Mouse (Mus musculus) T-helper 1 cell (primary cell): ENCODE measurements around the gene Skor1.

Experiments
- in situ Hi-C: fragments of 300-600 bp; cut with MboI, MseI; formaldehyde crosslinking; loops from one replicate; pipeline ENCODE4 v1.15.1; 2025; ENCODE audit warnings: high pct_unique_total_duplicates

The Skor1 gene

DNA sequence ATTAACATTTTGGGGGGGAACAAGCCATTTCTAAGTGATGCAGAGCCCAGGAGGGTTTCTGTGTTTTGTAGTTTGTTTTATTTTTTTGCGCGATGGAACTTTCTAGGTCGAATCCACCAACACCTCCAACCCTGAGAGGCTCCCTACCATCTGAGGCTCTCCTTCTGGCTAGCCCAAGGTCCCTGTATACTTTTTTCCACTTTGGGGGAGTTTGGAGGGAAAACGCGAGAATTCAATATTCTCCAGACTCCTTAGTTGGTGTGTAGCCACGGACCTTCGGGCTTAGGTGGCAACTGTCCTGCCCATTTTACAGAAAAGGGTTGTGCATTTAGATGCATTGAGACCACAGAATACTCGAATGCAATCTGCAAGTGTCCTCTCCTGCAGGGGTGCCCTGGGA, 12.5 kb downstream of the Skor1 start:
- in situ Hi-C loops, result loop anchor here (5.0 kb wide), 1 partner anchor 706 kb away; no protein-coding TSS in a partner anchor

DNA sequence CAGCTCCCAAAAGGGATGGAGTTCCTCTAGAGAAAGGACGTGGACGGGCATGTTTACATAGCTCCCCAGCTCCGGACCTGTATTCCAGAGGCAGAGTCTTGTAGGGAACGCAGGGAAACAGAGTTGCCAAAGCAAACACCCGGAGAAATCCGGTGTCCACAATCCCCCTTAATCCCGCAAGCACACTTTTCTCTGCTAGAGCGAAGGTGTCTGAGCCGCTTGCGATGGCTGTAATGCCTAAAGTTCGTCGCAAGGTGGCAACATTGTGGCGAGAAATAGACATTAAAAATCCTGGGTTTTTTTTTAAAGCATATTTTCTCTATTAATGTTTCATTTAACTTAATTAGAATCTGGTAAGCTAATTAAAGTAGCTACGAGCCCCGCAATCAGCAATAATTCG, 13.0 kb downstream of the Skor1 start:
- in situ Hi-C loops, result loop anchor here (5.0 kb wide), 1 partner anchor 706 kb away; no protein-coding TSS in a partner anchor

DNA sequence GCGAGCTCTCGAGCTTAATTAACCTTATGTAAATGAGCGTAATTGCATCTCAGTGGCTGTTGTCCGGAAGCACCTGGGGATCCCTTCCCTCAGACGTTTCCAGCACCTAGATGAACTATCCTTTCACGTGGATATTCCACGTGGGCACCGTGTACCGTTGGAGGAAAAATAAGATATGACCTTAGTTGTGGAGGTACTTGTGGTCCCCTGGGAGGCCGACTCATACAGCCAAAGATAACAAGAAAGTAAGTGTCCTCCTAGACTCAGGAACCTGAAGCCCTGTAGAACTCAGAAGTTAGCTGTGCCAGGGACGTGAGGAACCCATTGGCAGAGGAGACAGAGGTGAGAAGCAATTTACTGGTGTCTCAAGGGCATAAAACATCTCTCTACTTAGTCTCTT, 13.4 kb downstream of the Skor1 start:
- in situ Hi-C loops, result loop anchor here (5.0 kb wide), 1 partner anchor 707 kb away; no protein-coding TSS in a partner anchor

DNA sequence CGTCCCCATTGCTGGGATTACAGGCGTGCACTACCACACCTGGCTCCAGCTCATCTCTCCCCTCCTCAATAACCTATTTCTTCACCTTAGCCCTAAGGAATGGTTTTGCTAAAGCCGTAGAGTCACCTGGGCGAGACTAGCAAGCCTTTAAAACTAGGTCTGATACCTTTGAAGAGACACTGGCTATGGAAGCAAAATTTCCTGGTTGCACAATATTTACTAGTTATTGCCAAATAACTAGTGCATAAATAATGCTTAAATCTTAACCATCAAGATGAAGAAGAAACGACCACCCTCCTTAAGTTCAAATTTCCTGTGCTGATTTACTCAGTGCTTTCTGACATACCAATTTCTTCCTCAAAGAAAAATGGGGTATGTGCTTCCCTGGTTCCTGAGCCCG, 15.1 kb downstream of the Skor1 start:
- in situ Hi-C loops, result no loop called here

DNA sequence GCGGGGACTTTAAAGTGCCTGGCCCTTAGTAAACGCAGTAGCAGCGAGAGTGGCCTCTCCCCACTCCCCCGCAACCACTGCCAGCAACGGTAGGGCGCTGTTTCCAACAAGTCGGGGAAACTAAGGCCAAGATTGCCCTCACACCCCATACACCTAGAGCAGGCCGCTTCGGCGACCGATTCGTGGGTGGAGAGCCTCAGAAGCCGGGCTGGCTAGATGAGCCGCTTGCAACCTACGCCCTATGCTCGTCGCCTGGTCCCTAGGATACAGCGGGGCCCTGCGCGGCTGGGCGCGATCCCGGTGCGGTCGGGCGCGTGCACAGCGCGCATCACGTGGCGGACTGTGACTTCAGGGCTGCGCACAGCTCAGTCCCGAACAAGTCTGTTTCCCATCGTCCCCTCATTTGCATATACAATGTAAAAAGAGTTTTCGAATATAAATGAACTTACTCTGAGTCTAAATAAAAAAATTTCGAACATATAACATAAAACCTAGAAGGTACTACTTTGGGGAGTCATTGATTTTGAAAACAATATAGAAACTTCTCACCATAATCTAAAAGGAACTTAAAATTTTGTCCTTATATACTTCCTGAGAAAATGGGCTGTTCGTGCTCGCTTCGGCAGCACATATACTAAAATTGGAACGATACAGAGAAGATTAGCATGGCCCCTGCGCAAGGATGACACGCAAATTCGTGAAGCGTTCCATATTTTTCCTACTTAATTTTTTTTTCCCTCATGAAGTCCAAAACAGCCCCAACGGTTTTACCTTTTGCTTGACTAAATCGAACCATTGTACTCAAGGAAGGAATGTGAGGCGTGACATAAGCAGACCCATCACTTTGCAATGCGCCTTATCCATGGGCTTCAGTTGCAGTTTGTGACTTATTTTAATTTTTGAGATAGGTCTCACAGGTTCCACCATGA, 15.8 kb downstream of the Skor1 start:
- in situ Hi-C loops, result no loop called here

DNA sequence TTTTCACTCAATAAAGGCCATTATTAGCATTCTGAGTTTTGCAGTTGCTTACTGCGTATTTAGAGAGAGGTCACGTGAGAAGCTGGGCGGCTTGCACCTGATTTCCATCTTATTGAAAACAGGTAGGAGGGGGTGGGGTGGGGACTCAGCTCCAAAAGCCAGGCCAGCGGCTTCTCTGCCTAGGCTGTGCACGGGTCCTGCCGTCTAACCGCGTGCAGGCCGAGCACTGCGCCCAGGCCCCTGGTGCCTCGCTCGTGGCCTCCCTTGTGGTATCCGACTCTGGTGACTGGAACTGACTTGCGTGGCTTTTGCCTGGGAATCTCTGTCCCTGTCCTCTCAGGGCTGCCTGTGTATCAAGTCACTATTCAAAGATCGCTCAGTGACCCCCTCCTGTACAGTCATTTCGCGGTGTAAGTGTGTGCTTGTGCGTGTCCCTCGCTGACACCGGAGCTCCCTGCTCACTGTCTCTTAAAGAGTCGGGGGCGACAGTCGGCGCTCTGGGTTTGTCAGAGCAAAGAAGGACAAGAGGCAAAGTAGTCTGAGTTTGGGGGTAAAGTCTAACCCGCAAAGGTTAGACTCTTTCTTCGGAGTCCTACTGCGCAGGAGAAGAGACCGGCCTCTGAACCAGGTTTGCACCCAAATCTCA, 16.7 kb downstream of the Skor1 start:
- in situ Hi-C loops, result no loop called here

DNA sequence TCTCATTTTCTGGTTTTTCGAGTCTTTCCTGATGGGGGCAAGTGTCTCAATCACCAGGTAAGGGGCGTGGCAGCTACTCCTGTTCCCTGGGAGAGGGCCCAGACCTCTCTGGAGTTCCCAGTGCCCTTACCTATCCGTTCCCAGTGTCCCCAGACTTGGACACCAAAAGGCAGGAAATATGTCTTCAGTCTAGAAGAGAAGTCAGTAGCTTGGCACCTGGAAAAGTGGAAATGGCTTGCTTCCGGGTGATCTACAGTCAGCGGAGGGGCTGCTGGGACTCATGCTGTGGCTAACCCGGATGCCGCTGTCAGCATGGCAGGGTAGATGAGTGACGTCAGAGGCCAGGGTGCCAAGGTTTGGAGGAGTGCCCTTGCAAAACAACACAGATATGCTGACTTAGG, 19.1 kb downstream of the Skor1 start:
- in situ Hi-C loops, result no loop called here

DNA sequence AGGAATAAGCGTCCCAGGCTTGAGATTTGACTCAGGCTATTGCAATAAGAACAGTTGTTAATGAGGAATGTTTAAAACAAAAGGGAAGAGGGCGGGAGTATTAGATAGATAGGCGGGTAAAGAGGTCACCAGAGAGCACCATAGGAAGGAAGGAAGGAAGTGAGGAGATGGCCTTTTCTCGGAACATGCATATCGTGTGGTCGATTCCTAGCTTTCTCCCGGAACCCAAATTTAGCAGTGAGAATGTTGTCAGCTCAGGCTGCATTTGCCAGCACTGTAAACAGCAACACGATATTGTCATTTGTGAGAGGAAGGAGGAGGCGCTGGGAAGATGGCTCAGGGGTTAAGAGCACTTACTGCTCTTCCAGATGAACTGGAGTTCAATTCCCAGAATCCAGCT, 24.2 kb downstream of the Skor1 start:
- in situ Hi-C loops, result no loop called here

DNA sequence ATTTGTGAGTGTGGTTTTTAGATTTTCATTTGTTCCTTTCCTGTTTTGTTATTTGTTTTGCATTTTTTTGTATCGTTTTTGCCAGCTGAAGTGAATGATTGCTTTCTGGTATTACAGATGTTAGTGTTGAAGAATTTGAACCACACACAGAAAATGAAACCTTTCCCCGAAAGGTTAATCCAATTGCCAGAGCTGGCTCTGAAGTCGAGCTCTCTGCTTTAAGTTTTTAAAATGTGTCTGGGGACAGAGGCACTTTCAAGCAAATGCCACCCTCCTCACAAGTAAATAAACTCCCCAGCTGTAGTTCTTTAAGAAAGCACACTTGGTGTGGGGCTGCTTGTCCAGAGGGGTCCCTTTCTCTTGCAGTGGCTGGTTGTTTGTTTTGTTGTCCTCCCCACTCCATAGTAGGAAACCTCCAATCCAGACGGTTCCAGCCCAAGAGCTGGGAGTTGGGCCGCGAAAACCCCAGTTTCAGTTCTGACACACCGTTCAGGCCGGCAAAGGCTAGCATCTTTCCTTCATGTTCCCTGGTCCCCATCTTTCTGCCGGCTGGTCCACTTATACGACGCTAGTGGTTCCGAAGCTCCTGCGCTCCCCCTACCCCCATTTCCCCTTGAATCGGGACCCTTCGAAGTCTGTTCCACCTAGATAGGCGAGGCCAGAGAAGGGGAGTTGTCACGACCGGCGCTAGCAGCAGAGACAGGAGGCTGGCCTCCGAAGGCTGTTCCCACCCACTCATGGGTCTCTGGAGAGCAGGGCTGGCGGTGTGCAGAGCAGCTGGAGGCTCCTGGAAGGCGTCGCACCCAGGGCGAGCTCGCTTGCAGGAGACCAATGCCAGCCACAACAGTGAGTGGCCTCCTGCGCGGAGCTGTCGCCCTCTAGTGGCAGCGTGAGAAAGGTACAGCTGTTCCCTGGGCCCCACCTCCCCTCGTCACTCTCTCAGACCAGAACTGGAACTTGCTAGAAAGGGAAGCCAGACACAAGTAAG, 25.0 kb downstream of the Skor1 start:
- in situ Hi-C loops, result no loop called here

DNA sequence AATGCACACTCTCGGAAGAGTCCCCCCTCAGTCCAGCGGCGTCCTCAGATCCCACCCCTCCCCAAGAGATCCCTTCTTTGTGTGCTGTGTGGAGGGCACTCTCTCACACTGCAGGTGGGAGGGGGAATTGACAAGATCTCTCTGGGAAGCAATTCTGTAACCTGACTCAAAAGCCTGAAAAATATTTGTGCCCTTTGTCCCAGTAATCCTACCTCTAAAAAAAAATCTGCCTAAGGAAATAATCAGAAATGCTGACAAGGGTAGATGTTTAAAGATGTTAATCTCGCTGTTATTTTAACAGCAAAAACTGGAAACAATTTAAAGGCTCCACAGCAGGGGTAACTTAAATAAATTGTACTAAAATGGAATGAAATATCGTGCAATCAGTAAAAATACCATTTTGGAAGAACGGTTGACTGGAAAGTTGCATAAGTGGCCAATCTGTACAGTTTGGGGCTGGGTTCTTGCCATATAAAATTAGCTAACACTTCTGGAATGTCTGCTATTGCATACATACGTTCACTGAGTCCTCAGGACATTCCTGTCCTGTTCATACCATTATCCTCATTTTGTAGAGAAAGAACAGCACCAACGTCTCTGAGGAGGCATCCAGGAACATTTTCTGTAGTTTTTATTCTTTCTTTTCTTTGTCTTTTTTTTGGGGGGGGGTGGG, 26.5 kb downstream of the Skor1 start:
- in situ Hi-C loops, result no loop called here

DNA sequence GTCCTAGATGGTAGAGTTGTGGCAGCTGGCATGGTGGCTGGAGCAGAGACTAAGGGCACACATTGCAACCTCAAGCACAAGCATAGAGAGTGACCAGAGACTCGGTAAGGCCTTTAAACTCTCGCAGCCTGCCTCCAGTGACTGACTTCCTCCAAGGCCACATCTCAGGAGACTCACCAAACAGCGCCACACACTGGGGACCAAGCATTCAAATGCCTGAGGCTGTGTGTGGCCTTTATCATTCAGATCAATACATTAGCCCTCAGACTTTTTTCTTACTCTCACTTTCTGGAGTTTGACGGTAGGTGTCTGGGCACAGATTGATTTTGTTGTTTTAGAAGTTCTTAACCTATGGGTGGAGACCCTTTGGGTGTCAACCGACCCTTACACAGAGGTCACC, 30.4 kb downstream of the Skor1 start:
- in situ Hi-C loops, result loop anchor here (5.0 kb wide), 1 partner anchor 266 kb away; no protein-coding TSS in a partner anchor

DNA sequence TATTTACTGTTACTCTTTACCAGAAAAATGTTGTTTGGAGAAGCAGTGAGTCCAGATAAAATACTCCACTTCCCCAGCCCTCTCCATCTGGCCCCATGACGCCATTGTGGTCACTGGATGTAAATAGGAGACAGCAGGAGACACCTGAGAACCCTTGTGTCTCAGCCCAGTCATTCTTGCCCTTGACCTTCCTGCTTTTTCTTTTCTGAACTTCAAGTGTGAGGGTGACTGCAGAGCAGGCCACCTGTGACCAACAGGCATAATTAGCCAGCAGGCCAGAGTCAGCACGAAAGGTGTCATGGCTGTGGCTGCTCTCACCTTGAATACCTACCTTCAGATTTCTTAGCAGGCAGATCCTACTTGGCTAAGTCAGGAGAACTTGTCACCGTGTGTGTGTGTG, 36.2 kb downstream of the Skor1 start:
- in situ Hi-C loops, result no loop called here

DNA sequence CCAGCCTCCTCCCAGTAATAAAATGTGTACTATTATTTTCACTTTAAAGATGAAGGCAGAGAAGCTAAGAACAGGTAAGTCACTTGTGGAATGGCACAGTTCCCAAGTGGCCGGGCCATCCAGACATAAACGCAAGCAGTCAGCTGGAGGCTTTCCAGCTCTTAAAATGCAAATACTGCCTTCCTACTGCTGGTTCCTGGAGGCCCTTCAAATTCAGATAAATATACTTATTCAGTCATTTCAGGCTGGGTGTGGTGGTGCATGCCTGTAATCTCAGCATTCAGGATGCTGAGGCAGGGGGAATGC, 39.0 kb downstream of the Skor1 start:
- in situ Hi-C loops, result no loop called here

DNA sequence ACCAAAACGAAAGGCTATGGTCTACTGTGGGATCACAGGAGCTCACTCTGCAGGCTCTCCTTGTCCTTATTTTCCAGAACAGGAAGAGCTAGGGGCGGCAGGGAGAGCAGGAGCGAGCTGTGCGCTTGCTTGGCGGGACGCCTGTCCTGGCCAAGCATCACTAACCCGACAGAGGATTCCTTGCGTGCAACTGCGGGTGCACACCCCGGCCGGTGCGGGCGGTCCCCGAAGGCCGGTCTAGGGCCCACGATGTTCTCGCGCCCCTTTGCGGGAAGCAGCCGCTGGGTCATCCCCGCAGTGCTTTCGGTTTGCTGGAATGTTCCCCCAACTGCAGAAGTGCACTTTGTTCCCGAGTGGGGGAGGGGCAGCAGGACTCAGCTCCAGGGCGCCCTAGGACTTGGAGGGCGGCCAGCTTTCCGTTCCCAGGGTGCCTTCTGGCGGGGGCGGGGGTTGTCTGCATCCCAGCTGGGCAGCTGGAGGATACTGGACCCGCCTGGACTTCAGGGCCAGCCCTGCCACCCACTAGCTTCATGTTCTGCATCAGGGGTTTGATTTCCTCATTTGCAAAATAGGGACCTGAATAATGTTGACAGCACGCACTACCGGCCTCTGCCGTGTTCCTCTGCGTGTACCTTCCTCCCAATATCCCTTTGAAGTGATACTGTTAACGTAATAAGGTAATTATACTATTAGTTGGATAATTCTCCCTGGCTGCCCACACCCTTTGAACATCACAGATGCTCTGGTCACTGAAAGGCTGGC, 39.6 kb downstream of the Skor1 start:
- in situ Hi-C loops, result no loop called here

DNA sequence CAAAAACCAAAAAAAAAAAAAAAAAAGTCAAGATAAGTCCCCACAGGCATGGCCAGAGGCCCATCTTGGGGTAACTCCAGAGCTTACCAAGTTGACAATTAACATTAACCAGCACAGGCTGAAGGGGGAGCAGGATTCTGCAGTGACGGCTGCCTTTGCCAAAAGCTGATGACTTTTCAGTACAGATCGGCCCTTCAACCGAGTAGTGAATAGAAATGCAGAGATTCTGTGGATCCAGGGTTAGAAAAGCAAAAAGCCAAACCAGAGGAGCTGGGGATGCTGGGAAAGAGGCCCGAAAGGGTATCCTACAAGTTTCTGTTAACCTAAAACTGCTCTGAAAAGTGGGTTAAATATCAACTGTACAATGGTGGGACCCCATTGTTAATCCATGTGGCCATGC, 40.2 kb downstream of the Skor1 start:
- in situ Hi-C loops, result no loop called here

DNA sequence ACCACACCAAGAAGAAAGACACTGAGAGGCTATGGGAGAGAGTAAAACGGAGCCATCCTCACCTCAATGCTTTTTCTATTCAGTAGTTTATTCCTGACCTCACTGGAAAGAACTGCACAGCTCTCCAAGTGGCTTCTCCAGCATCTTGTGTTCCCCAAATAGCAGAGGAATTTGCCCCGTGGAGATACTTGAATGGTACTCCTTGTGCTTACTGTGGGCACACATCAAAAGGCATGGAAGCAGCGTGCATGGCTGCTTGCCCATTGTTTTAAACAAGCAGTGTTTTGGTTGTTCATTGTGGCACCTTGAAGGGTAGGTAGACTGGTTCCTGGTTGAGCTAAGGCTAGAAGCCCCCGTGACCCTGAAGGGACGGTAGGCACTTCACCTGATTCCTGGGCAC, 48.1 kb downstream of the Skor1 start:
- in situ Hi-C loops, result no loop called here

DNA sequence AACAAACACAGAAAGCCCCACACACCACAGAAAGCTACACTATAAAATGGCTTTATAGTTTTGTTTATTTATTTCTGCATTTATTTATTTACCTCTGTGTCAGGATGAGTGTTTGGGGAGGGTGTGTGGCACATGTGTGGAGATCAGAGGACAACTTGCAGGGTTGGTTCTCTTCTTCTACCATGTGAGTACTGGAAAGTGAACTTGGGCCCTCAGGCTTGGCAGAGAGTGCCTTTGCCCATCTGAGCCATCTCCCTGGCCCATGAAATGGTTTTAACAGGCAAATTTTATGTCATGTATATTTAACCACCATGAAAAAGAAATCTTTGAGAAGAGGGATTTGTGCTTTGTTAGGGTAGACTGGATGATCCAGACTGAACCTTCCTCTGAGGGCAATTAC, 48.9 kb downstream of the Skor1 start:
- in situ Hi-C loops, result no loop called here

DNA sequence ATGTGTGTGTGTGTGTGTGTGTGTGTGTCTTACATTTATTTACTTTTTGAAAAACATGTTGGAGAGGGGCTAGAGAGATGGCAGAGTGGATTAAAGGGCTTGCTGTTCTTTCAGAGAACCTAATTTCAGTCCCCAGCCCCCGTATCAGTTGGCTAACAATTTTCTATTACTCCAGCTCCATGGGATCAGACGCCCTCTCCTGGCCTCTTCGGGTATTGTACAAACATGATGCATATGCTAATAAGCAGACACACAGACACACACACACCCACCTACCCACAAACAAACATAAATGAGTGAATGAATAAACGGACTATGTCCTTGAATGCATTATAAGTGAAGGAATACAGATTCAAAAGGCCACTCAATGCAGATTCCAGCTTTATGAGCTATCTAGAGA, 49.4 kb downstream of the Skor1 start:
- in situ Hi-C loops, result no loop called here

DNA sequence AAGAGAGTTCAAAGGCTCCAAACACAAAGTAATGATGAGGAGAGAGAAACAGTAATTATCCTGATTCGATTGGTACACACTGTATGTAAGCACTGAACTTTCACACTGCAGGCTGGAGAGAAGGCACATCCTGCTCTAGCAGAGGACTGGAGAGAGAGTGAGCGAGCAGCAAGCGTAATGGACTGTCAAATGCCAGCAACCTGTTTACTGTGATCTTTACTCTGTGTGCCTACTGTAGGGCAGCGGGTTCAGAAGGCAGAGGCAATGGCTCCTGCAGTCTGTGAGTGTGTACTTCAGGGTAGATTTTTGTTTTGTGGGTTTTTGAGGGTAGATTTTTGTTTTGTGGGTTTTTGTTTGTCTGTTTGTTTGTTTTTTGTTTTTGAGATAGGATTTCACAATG, 49.9 kb downstream of the Skor1 start:
- in situ Hi-C loops, result no loop called here

DNA sequence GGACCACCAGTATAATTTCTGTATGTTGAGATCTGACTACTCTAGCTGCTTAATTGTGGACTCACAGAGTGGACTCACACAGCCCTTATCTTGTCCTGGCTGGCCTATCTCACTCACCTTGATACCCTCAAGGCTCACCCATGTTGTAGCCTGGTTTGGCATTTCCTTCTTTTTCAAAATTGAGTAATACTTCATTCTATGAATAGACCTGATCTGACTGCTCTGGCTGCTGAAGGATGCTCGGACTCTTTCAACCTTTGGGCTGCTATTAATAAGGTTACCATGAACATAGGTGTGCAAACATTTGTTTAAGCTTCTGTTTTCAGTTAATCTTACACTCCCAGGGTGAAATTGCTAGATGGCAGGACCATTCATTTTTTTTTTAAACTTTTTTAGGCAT, 51.6 kb downstream of the Skor1 start:
- in situ Hi-C loops, result no loop called here

DNA sequence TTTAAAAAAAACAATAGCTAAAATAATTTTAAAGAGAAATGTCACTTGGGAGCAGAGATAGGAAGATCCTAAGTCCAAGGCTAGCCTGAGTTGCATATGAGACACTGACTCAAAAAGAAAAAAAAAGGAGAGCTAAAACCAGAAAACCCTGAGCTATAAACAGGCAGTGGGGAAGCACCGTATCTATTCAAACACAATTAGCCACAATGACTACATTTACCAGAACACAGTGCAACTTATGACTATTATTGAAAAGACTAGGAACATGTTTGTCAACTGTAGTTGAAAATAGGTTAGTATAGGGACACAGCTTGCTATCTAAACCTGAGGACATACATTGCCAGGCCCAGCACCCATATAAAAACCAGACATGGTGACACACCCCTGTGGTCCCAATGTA, 54.7 kb downstream of the Skor1 start:
- in situ Hi-C loops, result no loop called here
